Mouse (Mus musculus) myocyte (in vitro differentiated cells): ENCODE measurements around the gene Pknox2.

Experiments
- MAX ChIP-seq: IDR thresholded peaks from one replicate; pipeline ENCODE4 v1.6.1; 2011; ENCODE audit warnings: low read depth, mild to moderate bottlenecking, control low read depth
- MYOD1 ChIP-seq, 3 experiments: IDR thresholded peaks; one replicate each; pipeline ENCODE4 v1.6.1; 2011; ENCODE audit warnings: control low read depth in 2 of 3, low read depth in 2 of 3, mild to moderate bottlenecking in 2 of 3, moderate library complexity in 1 of 3; ENCODE audit not compliant: insufficient read length in 2 of 3, control insufficient read depth in 1 of 3
- MYOG ChIP-seq, 3 experiments: IDR thresholded peaks; one replicate each; pipeline ENCODE4 v1.6.1; 2011; ENCODE audit warnings: control low read depth in 2 of 3, low read depth in 2 of 3, mild to moderate bottlenecking in 2 of 3; ENCODE audit not compliant: insufficient read length in 2 of 3, control insufficient read depth in 1 of 3, insufficient read depth in 1 of 3
- POLR2A ChIP-seq: IDR thresholded peaks from one replicate; pipeline ENCODE4 v1.6.1; 2011; ENCODE audit warnings: low read depth, mild to moderate bottlenecking, control low read depth, moderate library complexity; ENCODE audit not compliant: insufficient read length
- TCF12 ChIP-seq: IDR thresholded peaks from one replicate; pipeline ENCODE4 v1.6.1; 2011; ENCODE audit warnings: mild to moderate bottlenecking, control low read depth; ENCODE audit not compliant: poor library complexity, insufficient read depth, severe bottlenecking
- USF1 ChIP-seq: IDR thresholded peaks from one replicate; pipeline ENCODE4 v1.6.1; 2011; ENCODE audit warnings: low read depth, mild to moderate bottlenecking, control low read depth, moderate library complexity

DNA sequence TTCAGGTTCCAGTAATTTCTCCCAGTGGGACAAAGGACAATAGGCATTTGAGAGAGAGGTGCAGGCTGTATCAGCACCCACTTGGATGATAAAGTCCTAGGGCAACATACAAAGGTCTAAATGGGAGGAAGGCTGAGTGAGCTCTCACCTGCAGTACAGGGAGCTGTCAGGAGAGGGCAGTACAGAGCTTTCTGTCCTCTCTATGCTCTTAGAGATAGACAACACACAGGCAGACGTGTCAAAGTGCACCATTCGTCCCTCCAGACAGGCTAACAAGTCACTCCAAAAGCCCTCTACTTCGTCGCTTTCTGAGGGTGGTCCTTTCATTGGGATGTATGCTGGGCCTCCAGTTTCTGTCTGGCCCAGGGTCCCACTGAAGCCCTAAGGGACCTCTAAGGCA is 256.7 kb downstream of the Pknox2 start:
- no peak for TF ChIP-seq MAX
- TF ChIP-seq POLR2A = no peak
- TF ChIP-seq USF1 = no peak
- TF ChIP-seq MYOD1 (IDR thresholded peaks at IDR 0.05; ENCODE audit: control insufficient read depth in 1 of 3, insufficient read length in 2 of 3, low read depth in 2 of 3) = no peak
- no peak for TF ChIP-seq TCF12
- no peak for TF ChIP-seq MYOG (IDR thresholded peaks at IDR 0.05; ENCODE audit: control insufficient read depth in 1 of 3, insufficient read depth in 1 of 3, insufficient read length in 2 of 3, low read depth in 2 of 3)
